In genomic region chr6:90462181-90462706, GRCm38 (mm10) we compare ENCODE assay signal across 8 mouse cellular contexts. TPM values are rescaled to one million over a fixed set of nuclear protein-coding genes. Genes with fewer than 3 reads are reported as not detected.
DNase-seq lines count a peak whose midpoint lies in the region.

TSS of gene Klf15 (plus strand) at chr6:90462576.

- no peaks in the 10 kb centered on the region for H3K9me3 ChIP-seq in hindbrain, embryonic 10.5 days

- DNase-seq in adrenal gland, adult (ENCODE audit: inconsistent age in 2 of 2, low spot score in 1 of 2): peak; percentile 89 to 94
- peak; percentile 86 to 93 for DNase-seq in cerebellum, postnatal 25 days
- DNase-seq in frontal cortex, postnatal 25 days (ENCODE audit: low spot score in 2 of 2): peak; percentile 61 to 65
- DNase-seq in hindbrain, embryonic 10.5 days (ENCODE audit: low spot score): peak; percentile 76
- DNase-seq in layer of hippocampus, adult 9-10 months (ENCODE audit: low spot score): peak; percentile 53
- peak; percentile 83 to 88 for DNase-seq in lung, adult 18-20 months
- peak; percentile 58 for DNase-seq in ovary, postnatal 14 days (ENCODE audit: low spot score)
- DNase-seq in MN1 (ENCODE audit: low spot score): no peak

- H3K27ac ChIP-seq in hindbrain, embryonic 10.5 days: peak within 1 kb of the TSS; percentile 85

- peaks cover 27% of the 10 kb centered on the region for H3K4me1 ChIP-seq in hindbrain, embryonic 10.5 days (replicated peaks)

- peaks cover 55% of the 10 kb centered on the region for H3K27me3 ChIP-seq in hindbrain, embryonic 10.5 days (ENCODE audit: insufficient read depth, poor library complexity, severe bottlenecking)

- H3K36me3 ChIP-seq in hindbrain, embryonic 10.5 days: 0 out of 2 replicates have a peak, but pooled peaks cover 3% of the 10 kb centered on the region

- peak within 1 kb of the TSS; percentile 76 for H3K4me3 ChIP-seq in hindbrain, embryonic 10.5 days

- WGBS in hindbrain, embryonic 10.5 days: under 1% methylated on average over 69 of the region's 70 CpGs

RNA-seq across cellular contexts. Expression of gene Klf15, which starts in this region (rescaled TPM):
- 4.1 and 4.9 TPM in 2 replicates for polyA plus RNA-seq in hindbrain, embryonic 10.5 days (2016; fragmentation: Nextera tagmentation; extraction: Ambion mirVana)
